Mouse (Mus musculus): ENCODE measurements around the gene Fasl. TPM values are rescaled to one million over a fixed set of nuclear protein-coding genes. Genes with fewer than 3 reads are reported as not detected.

The Fasl gene
- not detected for total RNA-seq (2021)
- long read RNA-seq, experiment 1, result 0 reads
- long read RNA-seq, experiment 2, result 0 reads

DNA sequence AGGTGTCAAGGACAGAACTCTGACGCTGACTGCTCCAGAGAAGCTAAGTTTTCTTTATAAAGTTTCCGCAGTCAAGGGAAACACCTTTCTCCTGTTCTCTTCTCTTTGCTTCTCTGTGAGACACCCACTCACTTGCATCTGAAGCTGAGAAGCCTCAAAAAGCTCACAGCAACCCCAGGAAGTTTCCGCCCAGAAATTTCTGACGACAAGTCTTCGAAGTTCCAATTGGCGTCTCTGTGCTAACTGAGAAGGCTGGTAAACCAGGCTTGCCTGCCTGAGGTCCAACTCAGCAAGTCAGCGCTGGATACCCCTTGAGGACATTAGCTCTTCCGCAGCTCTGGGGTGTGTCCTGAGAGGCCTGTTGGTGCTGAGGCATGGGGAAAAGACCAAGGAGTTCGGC, at the start of gene Fasl:
TSS of gene Fasl (minus strand) at position 157 of the 400 bp plus-strand sequence.
- no peak for DNase-seq
- intact Hi-C loops (cut with DNase I), result no loop called here

DNA sequence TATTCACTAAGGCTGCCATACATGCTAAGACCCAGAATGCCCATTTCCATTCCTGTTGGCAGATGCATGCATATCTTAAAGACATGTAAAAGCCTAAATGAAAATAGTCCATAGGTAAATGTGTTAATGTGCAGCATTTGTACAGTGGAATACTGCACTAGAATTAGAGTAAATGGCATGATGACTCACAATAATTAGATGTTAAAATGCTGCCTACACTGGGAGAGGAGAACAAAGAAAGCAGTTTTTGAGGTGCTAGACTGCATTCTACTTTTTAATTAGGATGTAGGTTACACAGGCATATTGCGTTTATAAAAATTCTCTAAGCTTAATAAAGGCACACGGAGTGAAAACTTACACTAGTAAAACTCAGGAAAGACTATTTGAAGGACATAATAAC, 38.4 kb upstream of the Fasl start:
- no peak for DNase-seq
- intact Hi-C loops (cut with DNase I), result no loop called here

DNA sequence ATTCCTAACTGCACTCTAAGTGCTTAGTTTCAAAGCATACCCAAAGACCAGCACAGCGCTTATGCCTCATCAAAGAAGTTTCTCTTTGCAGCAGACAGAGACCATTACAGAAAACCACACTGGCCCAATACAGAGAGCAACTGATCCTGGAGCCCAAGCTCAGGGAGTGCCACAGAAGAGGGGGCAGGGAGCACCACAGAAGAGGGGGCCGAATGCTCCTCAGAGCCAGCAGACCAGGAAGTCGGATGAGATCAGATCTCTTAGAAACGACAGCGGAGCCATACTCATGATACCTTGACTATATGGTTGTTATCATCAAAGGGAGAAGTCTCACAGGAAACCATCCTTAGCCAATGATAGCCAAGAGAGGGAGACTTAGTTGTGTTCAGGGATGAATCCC, 21.1 kb upstream of the Fasl start:
- intact Hi-C loops (cut with DNase I), result no loop called here
- DNase-seq, result no peak

DNA sequence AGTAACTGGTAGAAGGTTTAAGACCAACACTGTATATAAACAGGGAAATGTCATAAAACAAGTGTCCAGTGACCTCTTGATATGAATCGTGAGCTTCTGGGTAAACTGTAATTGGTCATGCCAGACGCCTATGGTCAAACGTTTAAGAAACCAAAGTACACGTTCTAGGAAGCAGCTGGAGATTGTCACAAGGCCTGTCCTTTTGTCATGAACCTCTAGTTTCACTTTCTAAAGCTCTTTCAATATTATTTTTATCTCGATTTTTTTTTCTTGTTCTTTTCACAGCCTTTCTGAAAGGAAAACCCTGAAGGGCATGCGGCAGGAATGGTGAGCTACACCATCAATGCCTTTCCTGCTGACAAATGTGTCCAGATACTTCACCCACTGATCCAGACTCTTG, 20.7 kb upstream of the Fasl start:
- intact Hi-C loops (cut with DNase I), result no loop called here
- no peak for DNase-seq

GRCm38 (mm10) chr1:161804541-161804971, 16.3 kb upstream of the Fasl start:
- intact Hi-C loops (cut with DNase I), result no loop called here
- DNase-seq, result no peak

DNA sequence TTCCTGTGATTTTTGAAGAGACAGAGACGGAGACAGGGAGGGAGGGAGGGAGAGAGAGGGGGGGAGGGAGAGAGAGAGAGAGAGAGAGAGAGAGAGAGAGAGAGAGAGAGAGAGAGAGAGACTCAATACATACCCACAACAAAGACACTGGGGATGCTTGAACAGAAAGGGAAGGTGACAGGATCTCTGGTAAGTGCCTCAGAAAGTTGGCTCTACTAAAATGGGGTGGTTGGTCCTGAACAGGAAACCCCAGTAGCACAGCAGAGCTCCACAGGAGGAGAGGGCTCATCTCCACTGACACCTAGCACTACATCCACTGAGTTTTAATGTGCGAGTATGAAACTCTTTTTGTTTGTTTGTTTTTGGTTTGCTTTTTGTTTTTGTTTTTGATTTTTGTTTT, 13.0 kb upstream of the Fasl start:
- intact Hi-C loops (cut with DNase I), result no loop called here
- no peak for DNase-seq

DNA sequence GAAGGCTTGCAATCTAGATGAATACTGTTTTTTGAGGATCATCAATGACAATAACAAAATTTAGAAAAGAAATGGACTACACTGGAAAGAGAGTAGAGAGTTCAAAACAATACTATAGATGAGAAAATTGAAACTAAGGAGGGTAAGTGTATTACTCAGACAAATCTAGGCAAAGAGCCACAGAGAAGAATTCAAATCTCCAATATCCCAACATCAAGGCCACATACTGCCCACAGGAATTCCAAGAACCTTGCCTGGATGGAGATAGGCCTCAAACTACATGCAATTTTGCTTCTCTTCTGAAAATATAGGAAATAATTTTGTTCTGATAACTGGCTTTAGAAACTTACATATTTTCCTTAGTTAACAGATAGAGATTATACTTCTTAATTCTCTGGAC, 12.0 kb upstream of the Fasl start:
- intact Hi-C loops (cut with DNase I), result no loop called here
- no peak for DNase-seq

DNA sequence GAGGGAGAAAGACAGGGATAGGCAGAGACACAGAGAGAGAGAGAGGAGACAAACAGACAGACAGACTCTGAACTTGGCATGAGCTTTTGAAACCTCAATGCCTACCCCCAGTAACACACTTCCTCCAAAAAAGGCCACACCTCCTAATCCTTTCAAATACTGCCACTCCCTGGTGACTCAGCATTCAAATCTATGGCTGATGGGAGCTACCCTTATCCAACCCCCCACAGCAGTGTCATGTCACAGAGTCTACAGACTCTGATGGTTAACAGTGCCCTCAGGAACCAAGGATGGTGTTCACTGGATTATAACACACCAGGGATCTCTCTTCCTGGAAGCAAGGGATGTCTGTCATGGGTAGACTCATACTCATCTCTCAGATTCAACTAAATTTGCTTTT, 11.5 kb upstream of the Fasl start:
- intact Hi-C loops (cut with DNase I), result no loop called here
- DNase-seq, result no peak

DNA sequence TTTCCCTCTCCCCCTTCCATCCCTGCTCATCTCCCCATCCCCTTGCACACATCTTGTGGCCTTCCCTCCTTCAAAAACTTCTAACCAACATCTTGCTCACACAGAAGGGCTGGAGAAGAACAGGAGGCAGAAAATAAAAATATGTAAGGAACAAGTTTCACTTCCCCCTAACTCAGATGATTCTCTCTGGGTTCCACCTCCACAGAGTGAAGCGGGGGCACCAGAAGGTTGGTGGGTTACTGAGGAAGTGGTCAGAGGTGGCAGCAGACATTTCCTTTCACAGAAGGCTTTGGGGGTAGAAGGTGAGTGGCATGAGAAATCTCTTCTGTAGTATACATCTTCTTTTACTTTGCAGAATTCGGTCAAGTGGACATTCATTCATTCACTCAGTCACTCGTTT, 10.6 kb upstream of the Fasl start:
- intact Hi-C loops (cut with DNase I), result no loop called here
- no peak for DNase-seq

DNA sequence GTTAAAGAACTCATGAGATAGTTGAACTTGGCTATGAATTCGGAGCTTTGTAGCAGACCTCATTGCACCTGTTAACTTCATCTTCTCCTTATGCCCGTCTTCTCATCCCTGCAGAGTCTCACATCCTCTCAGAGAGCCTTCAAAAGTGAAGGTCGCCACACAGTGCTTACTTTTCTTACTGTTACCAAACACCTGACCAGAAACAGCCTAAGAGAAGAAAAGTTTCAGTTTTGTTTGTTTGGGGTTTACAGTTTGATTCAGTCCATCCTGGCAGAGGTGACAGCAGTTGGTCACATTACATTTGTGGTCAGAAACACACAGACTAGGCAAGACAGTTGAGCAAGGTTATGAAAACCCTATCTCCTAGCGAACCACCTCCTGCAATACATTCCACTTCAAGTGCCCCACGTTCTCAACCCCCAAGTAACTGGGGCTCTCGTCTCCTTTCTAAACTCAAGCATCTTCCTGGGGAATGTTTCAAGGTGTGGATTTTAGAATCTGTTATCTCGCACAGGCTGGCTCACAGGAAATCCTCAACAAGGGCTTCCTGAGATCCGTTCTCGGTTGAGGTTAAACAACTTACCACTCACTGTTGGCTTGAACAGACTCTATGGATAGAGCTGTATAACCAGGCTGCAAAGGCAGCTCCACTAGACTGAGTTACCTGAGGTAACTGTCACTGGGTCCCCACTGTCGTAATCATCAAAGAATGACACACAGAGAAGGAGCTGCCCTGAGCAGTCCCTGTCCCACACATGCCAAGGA, 6.3 kb upstream of the Fasl start:
- intact Hi-C loops (cut with DNase I), result no loop called here
- DNase-seq, result no peak

DNA sequence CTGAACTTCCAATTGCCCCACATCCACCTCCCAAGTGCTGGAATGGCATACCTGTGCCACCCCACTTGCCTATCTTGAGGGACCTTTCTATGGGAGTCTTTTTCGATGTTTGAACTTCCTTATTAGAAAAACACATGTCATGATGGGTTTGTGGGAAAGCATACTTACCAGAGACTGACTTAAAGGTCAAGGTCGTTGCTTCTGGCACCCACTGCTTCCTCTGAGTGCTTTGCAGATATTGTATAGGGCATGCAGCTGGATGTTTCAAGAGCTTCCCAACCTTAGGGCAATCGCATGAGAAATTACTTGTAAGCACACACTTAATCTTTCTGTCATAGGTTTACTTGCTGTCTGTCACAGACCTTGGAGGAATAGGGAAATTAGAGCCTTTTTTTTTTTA, 5.0 kb upstream of the Fasl start:
- intact Hi-C loops (cut with DNase I), result no loop called here
- no peak for DNase-seq

GRCm38 (mm10) chr1:161792687-161792969, 4.3 kb upstream of the Fasl start:
- intact Hi-C loops (cut with DNase I), result no loop called here
- DNase-seq, result no peak

DNA sequence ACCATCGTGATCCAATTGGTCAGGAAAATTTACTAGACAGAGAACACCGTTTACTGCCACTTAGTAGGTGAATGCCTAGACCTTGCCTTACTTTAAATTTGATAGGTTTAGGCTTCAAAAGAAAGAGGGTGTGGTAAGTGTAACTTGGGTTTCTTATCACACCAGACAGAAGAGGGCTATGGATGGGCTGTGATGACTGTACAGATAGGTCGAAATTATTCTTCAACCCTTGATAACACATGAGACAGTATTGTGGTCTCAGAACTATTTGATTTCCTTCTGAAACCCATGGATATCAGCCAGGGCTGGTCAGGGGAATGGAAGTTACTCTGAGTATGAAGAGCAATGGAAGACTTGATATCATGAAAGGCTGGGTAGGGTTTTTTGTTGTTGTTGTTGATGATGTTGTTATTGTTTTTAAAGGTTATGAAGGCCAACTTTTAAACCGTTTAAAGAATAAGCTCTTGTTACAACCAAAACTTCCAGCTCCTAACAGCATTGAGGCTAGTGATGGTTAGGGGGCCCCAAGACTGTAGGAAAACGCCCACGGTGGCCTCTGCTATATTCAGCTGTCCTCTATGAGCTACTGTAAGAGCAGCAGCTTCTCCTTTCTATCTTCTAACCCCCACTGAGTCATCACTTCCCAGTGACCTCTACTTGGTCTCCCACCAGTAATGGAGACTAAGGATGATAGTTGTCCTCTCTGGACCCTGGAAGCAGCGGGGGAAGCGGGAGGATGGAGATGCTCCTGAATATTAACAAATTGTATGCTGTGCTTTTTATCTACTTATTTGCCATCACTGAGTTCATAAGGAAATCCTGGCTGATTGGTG, 3.8 kb upstream of the Fasl start:
- intact Hi-C loops (cut with DNase I), result no loop called here
- DNase-seq, result no peak

DNA sequence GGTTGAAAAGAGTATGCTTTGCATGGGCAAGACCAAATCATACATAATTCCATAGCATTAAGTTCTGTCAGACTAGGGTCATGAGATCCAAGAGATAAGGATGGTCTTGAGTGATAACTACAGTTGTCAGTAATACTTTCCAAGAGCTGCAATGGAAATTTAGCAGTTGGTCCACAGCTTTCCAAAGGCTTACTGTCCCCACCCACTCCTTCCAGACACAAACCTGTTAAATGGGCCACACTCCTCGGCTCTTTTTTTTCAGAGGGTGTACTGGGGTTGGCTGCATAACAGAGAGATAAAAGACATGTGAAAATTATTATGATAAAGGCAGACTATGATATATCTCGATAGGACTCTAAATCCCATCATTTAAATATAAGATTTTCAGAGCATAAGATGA, 5.6 kb downstream of the Fasl start:
- DNase-seq, result no peak
- intact Hi-C loops (cut with DNase I), result no loop called here

DNA sequence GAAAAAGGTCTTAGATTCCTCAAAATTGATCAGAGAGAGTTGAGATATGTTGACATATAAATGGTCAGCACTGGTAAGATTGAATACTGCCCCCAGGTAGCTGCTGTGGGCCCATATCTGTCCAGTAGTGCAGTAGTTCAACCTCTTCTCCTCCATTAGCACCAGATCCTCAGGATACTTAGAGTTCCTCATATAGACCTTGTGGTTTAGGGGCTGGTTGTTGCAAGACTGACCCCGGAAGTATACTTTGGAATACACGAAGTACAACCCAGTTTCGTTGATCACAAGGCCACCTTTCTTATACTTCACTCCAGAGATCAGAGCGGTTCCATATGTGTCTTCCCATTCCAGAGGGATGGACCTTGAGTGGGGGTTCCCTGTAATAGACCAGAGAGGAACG, 6.7 kb downstream of the Fasl start:
- no peak for DNase-seq
- intact Hi-C loops (cut with DNase I), result no loop called here

DNA sequence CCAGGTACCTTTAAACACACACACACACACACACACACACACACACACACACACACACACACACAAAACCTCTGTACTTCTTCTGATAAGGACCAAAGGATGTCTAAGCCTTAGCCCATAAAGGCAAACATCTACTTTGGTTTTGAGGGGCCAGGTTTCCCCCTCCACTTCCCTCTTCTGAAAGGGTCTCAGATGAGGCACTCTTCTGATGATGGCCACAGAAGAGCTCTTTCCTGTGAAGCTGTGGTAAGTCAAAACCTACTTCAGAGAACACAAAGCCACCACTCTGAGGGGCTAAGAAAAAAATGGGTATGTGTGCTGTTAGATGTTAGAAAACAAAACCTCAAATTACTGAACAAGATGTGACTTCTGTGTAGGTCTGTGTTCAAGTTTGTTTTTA, 9.2 kb downstream of the Fasl start:
- no peak for DNase-seq
- intact Hi-C loops (cut with DNase I), result no loop called here

DNA sequence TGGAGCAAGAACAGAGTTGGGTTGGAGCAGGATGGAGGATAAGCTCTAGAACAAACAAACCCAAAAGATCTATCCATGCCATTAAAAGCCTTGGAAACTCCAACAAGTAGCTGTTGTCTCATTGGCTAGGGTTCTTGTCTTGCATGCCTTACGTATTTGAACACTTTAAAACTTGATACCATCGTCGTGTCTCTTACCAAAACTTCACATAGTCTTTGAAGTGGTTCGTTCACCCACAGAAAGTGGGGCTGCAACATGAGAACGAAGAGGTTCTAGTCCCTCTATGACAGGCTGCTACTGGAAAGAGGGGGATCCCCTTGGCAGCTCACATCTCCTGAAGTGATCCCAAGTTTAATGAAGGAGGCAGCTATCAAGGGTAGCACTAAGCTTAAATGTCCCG, 13.1 kb downstream of the Fasl start:
- intact Hi-C loops (cut with DNase I), result no loop called here

DNA sequence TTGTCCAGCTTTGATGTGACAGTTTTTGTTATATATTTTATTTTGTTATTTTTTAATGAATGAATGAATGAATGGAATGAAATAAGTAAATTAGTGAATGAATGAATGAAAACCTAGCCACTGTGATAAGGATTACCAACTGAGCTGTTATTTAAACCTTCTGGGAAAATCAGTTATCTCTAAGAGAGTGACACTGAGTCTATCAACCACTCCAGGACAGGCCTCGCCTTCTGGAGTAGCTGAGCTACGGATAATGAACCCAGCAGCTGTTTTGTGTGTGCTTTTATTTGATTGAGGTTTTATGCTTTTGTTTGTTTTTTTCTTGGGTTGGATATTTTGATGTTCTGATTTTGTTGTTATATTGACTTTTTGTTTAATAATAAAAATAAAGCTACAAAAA, 17.0 kb downstream of the Fasl start:
- DNase-seq, result no peak
- intact Hi-C loops (cut with DNase I), result no loop called here

More for the DNA sequence above, 13.1 kb downstream of the Fasl start:
- no peak for DNase-seq

GRCm38 (mm10) chr1:161769329-161769728, 19.0 kb downstream of the Fasl start:
- intact Hi-C loops (cut with DNase I), result no loop called here
- DNase-seq, result no peak

DNA sequence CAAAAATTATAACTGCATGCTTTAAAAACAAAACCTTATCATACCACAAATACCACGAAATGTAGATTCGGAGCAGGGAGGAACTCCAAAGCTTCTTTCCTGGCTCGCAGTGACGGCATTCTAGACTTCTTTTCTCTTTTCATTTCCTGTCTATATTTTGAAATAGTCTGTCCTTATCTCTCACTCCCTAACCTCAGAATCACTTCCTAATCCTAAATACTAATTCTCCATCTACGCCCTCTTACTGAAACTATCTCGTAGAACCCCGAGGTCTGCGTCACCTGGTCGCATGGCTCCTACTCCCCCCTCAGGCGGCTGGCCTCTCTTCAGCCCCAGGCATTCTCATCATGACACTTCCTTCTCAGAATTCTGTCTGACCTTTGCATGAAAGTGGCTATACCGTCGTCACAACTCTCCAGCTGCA, 21.2 kb downstream of the Fasl start:
- DNase-seq, result no peak
- intact Hi-C loops (cut with DNase I), result no loop called here

GRCm38 (mm10) chr1:161766656-161767055, 21.6 kb downstream of the Fasl start:
- intact Hi-C loops (cut with DNase I), result no loop called here
- DNase-seq, result no peak

GRCm38 (mm10) chr1:161765932-161766331, 22.4 kb downstream of the Fasl start:
- no peak for DNase-seq
- intact Hi-C loops (cut with DNase I), result no loop called here

Data from gastrocnemius, postnatal 36 days (tissue).